ENCODE assay signal across 28 mouse cellular contexts in the genomic region with DNA sequence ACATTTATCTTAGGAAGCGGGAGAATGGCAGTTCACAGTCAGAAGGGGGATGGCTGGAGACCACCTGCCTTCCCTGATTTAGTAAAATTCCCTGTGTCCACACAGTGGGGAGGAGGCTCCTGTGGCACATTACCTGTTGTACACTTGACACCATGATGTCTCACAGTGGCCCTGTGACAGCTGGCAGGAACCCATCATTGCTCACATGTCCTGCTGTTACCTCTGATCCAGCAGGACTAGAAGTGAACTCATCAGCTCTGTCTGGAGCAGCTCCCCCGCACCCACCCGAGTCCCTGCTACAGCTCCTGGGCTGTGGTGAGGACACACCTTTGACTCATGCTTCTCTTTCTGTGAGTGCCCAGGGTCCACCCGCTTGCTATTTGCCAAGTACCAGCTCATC. TPM values are rescaled to one million over a fixed set of nuclear protein-coding genes. Genes with fewer than 3 reads are reported as not detected.
DNase-seq lines count a peak whose midpoint lies in the region; ATAC-seq and TF ChIP-seq lines count a peak whose summit lies in the region.
"Had no signal": no experiment of that assay in that cellular context is flagged by ENCODE, and none has a peak within 500 bp of the region (broad histone marks: within the 10 kb centered on the region; RNA-seq: fewer than 3 reads in every experiment).

No protein-coding gene starts in this region.

- no peak for TF ChIP-seq POLR2A in liver, adult 2 months (IDR thresholded peaks at IDR 0.05; ENCODE audit: extremely low read depth, insufficient read depth, low read length)

- no peak for TF ChIP-seq EP300 in liver, postnatal 0 days (IDR thresholded peaks at IDR 0.05; ENCODE audit: low read depth)

- WGBS in embryonic facial prominence, embryonic 13.5 days, result 90% methylated on average over 4 of the region's 4 CpGs
- WGBS in embryonic facial prominence, embryonic 10.5 days, result 94% methylated on average over 4 of the region's 4 CpGs
- WGBS in liver, adult 2 months, result 66% methylated on average over 4 of the region's 4 CpGs
- 75% methylated on average over 4 of the region's 4 CpGs for WGBS in liver, postnatal 0 days (ENCODE audit: insufficient replicate concordance)

- intact Hi-C loops in gastrocnemius, adult 2 months (cut with DNase I), result no loop called here
- intact Hi-C loops in gastrocnemius, postnatal 14 days (cut with DNase I; ENCODE audit: low total_unique reads), result no loop called here

- no peak for TF ChIP-seq CTCF in gastrocnemius, adult 2 months (IDR thresholded peaks at IDR 0.05)
- TF ChIP-seq CTCF in liver, adult 2 months (IDR thresholded peaks at IDR 0.05; ENCODE audit: low read depth, low read length), result no peak
- no peak for TF ChIP-seq CTCF in liver, postnatal 0 days (IDR thresholded peaks at IDR 0.05; ENCODE audit: low read depth)

- H3K9me3 ChIP-seq in embryonic facial prominence, embryonic 13.5 days, result no peaks in the 10 kb centered on the region
- no peaks in the 10 kb centered on the region for H3K9me3 ChIP-seq in embryonic facial prominence, embryonic 10.5 days
- no peaks in the 10 kb centered on the region for H3K9me3 ChIP-seq in liver, postnatal 0 days (ENCODE audit: low read length)
- H3K9me3 ChIP-seq: forebrain, embryonic 13.5 days; forebrain, embryonic 15.5 days had no signal

- no peaks in the 10 kb centered on the region for H3K27me3 ChIP-seq in embryonic facial prominence, embryonic 13.5 days
- H3K27me3 ChIP-seq in embryonic facial prominence, embryonic 10.5 days (replicated peaks; ENCODE audit: low read depth, poor library complexity, severe bottlenecking), result no peaks in the 10 kb centered on the region
- no peaks in the 10 kb centered on the region for H3K27me3 ChIP-seq in liver, adult 2 months (ENCODE audit: control insufficient read depth, insufficient read depth, low read length)
- no peaks in the 10 kb centered on the region for H3K27me3 ChIP-seq in liver, postnatal 0 days (ENCODE audit: insufficient read depth, low read length)
- H3K27me3 ChIP-seq: CH12.LX; forebrain, embryonic 13.5 days; forebrain, embryonic 15.5 days; Patski had no signal

- 0 out of 2 replicates have a peak, but pooled peaks have one; percentile 20 for ATAC-seq in embryonic facial prominence, embryonic 13.5 days (ENCODE audit: insufficient number of reproducible peaks, insufficient read depth, low FRiP score, low TSS enrichment, low read depth)
- no peak for ATAC-seq in liver, postnatal 0 days
- ATAC-seq: activated CD4-positive, CD25-positive, alpha-beta regulatory T cell, adult 4 months; CD4-positive, CD25-positive, alpha-beta regulatory T cell, adult 4 months; forebrain, embryonic 13.5 days; forebrain, embryonic 15.5 days; forebrain, postnatal 0 days; Patski had no signal

- H3K4me2 ChIP-seq in embryonic facial prominence, embryonic 13.5 days, result no peak overlapping the region
- no peak overlapping the region for H3K4me2 ChIP-seq in liver, postnatal 0 days (ENCODE audit: low read depth, low read length)
- H3K4me2 ChIP-seq: forebrain, embryonic 13.5 days; forebrain, embryonic 15.5 days had no signal

- peaks cover 7% of the 10 kb centered on the region; the same call in 1 of the 2 replicates for H3K4me1 ChIP-seq in embryonic facial prominence, embryonic 13.5 days
- no peaks in the 10 kb centered on the region for H3K4me1 ChIP-seq in embryonic facial prominence, embryonic 10.5 days
- H3K4me1 ChIP-seq in liver, adult 2 months (ENCODE audit: control insufficient read depth, insufficient read depth, low read length), result no peaks in the 10 kb centered on the region
- H3K4me1 ChIP-seq in liver, postnatal 0 days (ENCODE audit: insufficient read depth), result no peaks in the 10 kb centered on the region
- H3K4me1 ChIP-seq: forebrain, embryonic 13.5 days; forebrain, embryonic 15.5 days had no signal

- H3K4me3 ChIP-seq in embryonic facial prominence, embryonic 13.5 days, result no peak overlapping the region
- no peak overlapping the region for H3K4me3 ChIP-seq in embryonic facial prominence, embryonic 10.5 days
- no peak overlapping the region for H3K4me3 ChIP-seq in gastrocnemius, adult 2 months
- no peak overlapping the region for H3K4me3 ChIP-seq in liver, adult 2 months (ENCODE audit: insufficient read depth, low read depth, low read length)
- H3K4me3 ChIP-seq in liver, postnatal 0 days (ENCODE audit: low read depth, low read length), result no peak overlapping the region
- H3K4me3 ChIP-seq: forebrain, embryonic 13.5 days; forebrain, embryonic 15.5 days had no signal

- no peak overlapping the region for H3K9ac ChIP-seq in embryonic facial prominence, embryonic 13.5 days
- H3K9ac ChIP-seq in liver, adult 2 months (ENCODE audit: low read depth, low read length), result no peak overlapping the region
- H3K9ac ChIP-seq in liver, postnatal 0 days (replicated peaks), result no peak overlapping the region
- H3K9ac ChIP-seq: forebrain, embryonic 13.5 days; forebrain, embryonic 15.5 days; forebrain, postnatal 0 days had no signal

- DNase-seq in embryonic facial prominence, embryonic 10.5 days (ENCODE audit: low spot score), result no peak
- peak; percentile 53 for DNase-seq in gastrocnemius, adult 2 months
- DNase-seq in gastrocnemius, postnatal 14 days, result no peak
- DNase-seq in liver, adult 2 months (ENCODE audit: extremely low read depth, low read depth, low spot score), result peak; percentile 69
- no peak for DNase-seq in liver, postnatal 0 days
- DNase-seq: adrenal gland, adult 8-10 months; adrenal gland, postnatal 14 days; adrenal gland, postnatal 36 days; B cell, adult 2 months; cerebellum, adult 11-12 months; cerebellum, adult 2 months; cerebellum, adult 9-10 months; cerebellum, postnatal 10 days; cerebellum, postnatal 25 days; forebrain, postnatal 0 days had no signal

- no peaks in the 10 kb centered on the region for H3K36me3 ChIP-seq in embryonic facial prominence, embryonic 13.5 days
- H3K36me3 ChIP-seq in embryonic facial prominence, embryonic 10.5 days (replicated peaks), result no peaks in the 10 kb centered on the region
- H3K36me3 ChIP-seq in liver, adult 2 months (ENCODE audit: control insufficient read depth, insufficient read depth, low read length), result peaks cover 8% of the 10 kb centered on the region
- no peaks in the 10 kb centered on the region for H3K36me3 ChIP-seq in liver, postnatal 0 days (replicated peaks; ENCODE audit: insufficient read depth, low read length)
- H3K36me3 ChIP-seq: forebrain, embryonic 15.5 days; G1E had no signal

- peaks cover 40% of the 10 kb centered on the region; the same call in 1 of the 2 replicates for H3K79me2 ChIP-seq in liver, adult 2 months (ENCODE audit: control insufficient read depth, insufficient read depth, low read length)

- no peak overlapping the region for H3K27ac ChIP-seq in embryonic facial prominence, embryonic 13.5 days
- H3K27ac ChIP-seq in embryonic facial prominence, embryonic 10.5 days (replicated peaks), result no peak overlapping the region
- no peak overlapping the region for H3K27ac ChIP-seq in gastrocnemius, adult 2 months
- H3K27ac ChIP-seq in liver, adult 2 months (replicated peaks; ENCODE audit: insufficient read depth, low read depth, low read length), result no peak overlapping the region
- no peak overlapping the region for H3K27ac ChIP-seq in liver, postnatal 0 days (ENCODE audit: low read depth)
- H3K27ac ChIP-seq: forebrain, embryonic 13.5 days; forebrain, embryonic 15.5 days had no signal

RNA-seq across cellular contexts. Expression of a gene that starts 8.2 kb away (rescaled TPM):
- not detected in 2 replicates for polyA plus RNA-seq in embryonic facial prominence, embryonic 13.5 days (2015; fragmentation: Nextera tagmentation; extraction: Ambion mirVana)
- not detected in 2 replicates for polyA plus RNA-seq in embryonic facial prominence, embryonic 10.5 days (2016; fragmentation: Nextera tagmentation; extraction: Ambion mirVana)
- not detected for total RNA-seq in gastrocnemius, adult 2 months (2021)
- not detected for total RNA-seq in gastrocnemius, postnatal 14 days (2021)
- total RNA-seq in liver, adult 2 months (2014; rRNA removed), result not detected in 2 replicates
- polyA plus RNA-seq in liver, adult 2 months (2012; rRNA removed), result not detected in 2 replicates
- polyA plus RNA-seq in liver, postnatal 0 days (2015; fragmentation: Nextera tagmentation; extraction: Ambion mirVana), result 0.08 TPM in 1 of 2 replicates, not detected in the other
- total RNA-seq: adrenal gland, adult 18-20 months; adrenal gland, adult 8-10 months; adrenal gland, postnatal 14 days; adrenal gland, postnatal 36 days; CH12.LX; forebrain, postnatal 0 days; G1E had no signal
- polyA plus RNA-seq: activated CD4-positive, CD25-positive, alpha-beta regulatory T cell, adult 4 months; CD4-positive, CD25-positive, alpha-beta regulatory T cell, adult 4 months; cerebellum, adult 2 months; cortical plate, adult 2 months; embryonic facial prominence, embryonic 11.5 days; embryonic facial prominence, embryonic 14.5 days; forebrain, embryonic 11.5 days; forebrain, embryonic 13.5 days; forebrain, embryonic 15.5 days; forebrain, postnatal 0 days; G1E; Patski had no signal

RNA-seq across cellular contexts. Expression of a gene that starts 38.2 kb away (rescaled TPM):
- 11.5 and 13.8 TPM in 2 replicates for polyA plus RNA-seq in embryonic facial prominence, embryonic 13.5 days (2015; fragmentation: Nextera tagmentation; extraction: Ambion mirVana)
- 21.5 and 24.0 TPM in 2 replicates for polyA plus RNA-seq in embryonic facial prominence, embryonic 10.5 days (2016; fragmentation: Nextera tagmentation; extraction: Ambion mirVana)
- 10 to 100 TPM; 10.6 to 19.0 TPM for total RNA-seq in gastrocnemius, adult 2 months (2021)
- total RNA-seq in gastrocnemius, postnatal 14 days (2021), result 1 to 10 TPM; 8.4 to 9.9 TPM
- total RNA-seq in liver, adult 2 months (2014; rRNA removed), result 20.9 and 24.8 TPM in 2 replicates
- 9.6 and 9.9 TPM in 2 replicates for polyA plus RNA-seq in liver, adult 2 months (2012; rRNA removed)
- 7.7 and 8.3 TPM in 2 replicates for polyA plus RNA-seq in liver, postnatal 0 days (2015; fragmentation: Nextera tagmentation; extraction: Ambion mirVana)
- polyA plus RNA-seq: G1E had no signal

Comparison
In these comparisons a context has a peak if more than half of its experiments do, and no peak if none do; other contexts are left out.
1. DNase-seq: peak in gastrocnemius, adult 2 months (single experiment) and liver, adult 2 months (single experiment); none in embryonic facial prominence, embryonic 10.5 days (single experiment), gastrocnemius, postnatal 14 days (single experiment) and liver, postnatal 0 days (single experiment).